Mouse (Mus musculus) left cerebral cortex, adult 2 months (tissue): Measurements from ENCODE around the gene Nkiras2. TPM values are rescaled to one million over a fixed set of nuclear protein-coding genes. Genes with fewer than 3 reads are reported as not detected.
"Not testable (repeated sequence)": the region's sequence is repeated elsewhere in the genome, so short reads cannot be mapped to it uniquely, and the experiment has no call there.

ENCODE experiments used
- DNase-seq, 2 experiments: peaks; one replicate each; pipeline ENCODE4 v3.0.0; 2021 to 2022; ENCODE audit warnings: low spot score in 2 of 2, mixed read lengths in 1 of 2; ENCODE audit errors: extremely low spot score in 1 of 2
- H3K27ac ChIP-seq: fragments of 200-600 bp; 2 replicates; pipeline ENCODE4 v1.8.1; 2022
- H3K4me3 ChIP-seq: fragments of 200-600 bp; 2 replicates; pipeline ENCODE4 v1.8.1; 2022
- CTCF ChIP-seq: fragments of 200-600 bp; IDR thresholded peaks from 2 replicates; pipeline ENCODE4 v1.8.1; 2022; ENCODE audit warnings: antibody characterized with exemption, mild to moderate bottlenecking, moderate library complexity
- intact Hi-C: fragments of 180-260 bp; cut with DNase I; formaldehyde crosslinking; loops from one replicate; pipeline ENCODE4 v1.15.1; 2025
- total RNA-seq, 2 experiments: library from RNA; stranded (reverse); gene quantifications; 2 replicates each; pipeline ENCODE4 v1.2.3; 2021

The Nkiras2 gene
- total RNA-seq, 2 experiments from 2014 or later: 13.2 to 13.6 TPM

DNA sequence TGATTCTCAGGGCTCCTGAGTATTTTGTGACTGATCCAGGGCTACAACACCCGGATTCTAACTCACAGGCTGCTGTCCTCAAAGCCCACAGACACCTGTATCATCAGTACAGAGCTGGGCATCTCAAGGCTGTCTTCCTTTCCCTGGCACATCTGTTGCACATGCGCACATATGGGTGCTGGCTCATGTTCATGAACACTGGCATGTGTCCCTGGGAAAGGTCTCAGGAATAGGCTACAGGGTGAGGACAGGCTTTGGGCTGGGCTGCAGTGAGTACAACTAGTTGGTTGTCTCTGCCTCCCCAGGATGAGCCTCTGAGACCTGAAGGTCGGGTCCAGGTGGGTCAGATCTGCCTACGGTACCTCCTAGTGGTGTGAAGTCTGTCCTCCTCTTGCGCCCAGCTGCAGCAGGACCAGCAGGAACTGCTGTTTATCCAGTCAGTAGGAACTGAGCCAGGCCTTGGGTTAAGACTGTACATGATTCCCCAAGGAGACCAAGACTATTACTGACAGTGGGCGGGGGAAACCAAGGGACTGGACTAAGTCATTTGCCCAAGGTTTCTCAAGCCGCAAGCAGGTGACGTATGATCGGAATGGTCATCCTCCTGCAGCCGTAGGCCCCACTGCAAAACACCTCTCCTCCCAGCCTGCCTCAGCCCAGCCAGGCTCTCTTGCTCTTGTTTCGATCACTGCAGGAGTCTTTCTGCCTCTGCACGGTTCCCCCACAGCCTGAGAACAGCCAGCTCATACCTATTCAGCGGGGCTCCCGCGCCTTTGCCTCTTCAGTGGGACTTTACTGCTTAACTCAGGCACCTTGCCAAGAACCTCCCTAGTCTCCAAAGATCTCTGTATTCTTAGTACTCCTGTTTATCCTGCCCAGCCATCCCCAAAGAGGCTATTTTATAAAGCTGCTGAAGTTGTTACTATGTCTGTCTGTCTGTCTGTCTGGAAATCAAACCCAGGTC is 24.9 kb downstream of the Nkiras2 start:
- no peak overlapping the region for H3K27ac ChIP-seq
- H3K4me3 ChIP-seq: no peak overlapping the region
- intact Hi-C loops: loop anchor here (5.0 kb wide), 1 partner anchor 48 kb away; the partner anchor contains the start of gene Zfp385c
- TF ChIP-seq CTCF: no peak; the same call in 1 of the 2 replicates
- peak; percentile 25 to 42 for DNase-seq

DNA sequence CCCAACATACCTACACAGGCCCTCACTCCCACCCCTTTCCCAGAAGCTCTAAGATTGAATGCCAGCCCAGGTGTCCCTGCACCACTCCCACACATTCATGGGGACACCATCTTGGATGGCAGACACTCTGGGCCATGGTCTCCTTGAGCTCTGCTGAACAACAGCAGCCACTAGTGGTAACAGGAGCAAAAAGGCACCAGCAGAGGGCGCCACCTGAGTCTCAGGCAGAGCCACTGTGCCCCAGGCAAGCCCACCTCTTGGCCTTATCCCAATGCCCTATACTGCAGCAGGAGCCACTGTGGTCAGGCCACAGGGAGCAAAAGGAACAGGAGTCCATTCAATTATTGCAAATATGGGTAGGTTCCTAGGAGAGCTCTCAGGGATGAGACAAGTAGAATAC is 27.2 kb downstream of the Nkiras2 start:
- Histone ChIP-seq H3K4me3 (no peak overlapping the region), H3K27ac (no peak overlapping the region)
- DNase-seq: no peak
- peak; percentile 44 for TF ChIP-seq CTCF
- intact Hi-C loops: no loop called here

DNA sequence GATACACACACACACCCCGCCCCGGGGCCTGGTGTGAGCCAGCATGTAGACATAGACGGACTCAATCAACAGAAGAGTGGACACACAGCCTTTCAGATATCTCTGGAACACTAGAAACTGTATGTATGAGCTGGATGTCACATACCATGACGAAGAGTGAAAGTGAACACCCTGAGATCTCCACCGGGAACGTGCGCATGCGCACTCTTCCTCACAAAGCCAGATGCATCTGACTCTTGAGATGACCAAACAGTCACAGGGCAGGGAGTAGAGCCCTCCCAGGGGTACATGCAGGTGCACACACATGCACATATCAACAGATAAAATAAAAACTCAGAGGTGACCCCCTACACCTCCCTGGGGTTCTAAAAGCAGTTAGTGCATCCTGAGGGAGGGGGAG is 29.4 kb downstream of the Nkiras2 start:
- TF ChIP-seq CTCF: no peak
- H3K27ac ChIP-seq: no peak overlapping the region
- H3K4me3 ChIP-seq: no peak overlapping the region
- DNase-seq: no peak
- intact Hi-C loops: no loop called here

DNA sequence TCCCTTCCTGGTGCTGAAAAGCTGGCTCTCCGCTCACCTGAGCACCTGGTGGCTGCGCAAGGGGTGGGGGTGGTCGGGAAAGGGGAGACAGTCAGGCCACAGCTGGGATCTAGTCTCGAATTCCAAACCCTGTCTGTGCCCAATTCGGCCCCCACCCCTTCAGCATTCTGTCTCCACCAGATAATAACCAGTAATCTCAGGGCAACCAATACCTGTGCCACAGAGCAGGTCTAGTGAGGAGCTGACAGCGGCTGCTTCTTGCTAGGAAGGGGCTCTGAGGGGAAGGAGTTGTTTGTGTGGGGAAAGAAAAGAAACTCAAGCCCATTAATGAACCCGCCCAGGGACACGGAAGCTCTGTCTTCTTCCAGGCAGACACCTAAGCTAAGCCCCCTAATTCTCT is 32.2 kb downstream of the Nkiras2 start:
- H3K4me3 ChIP-seq: no peak overlapping the region
- intact Hi-C loops: no loop called here
- no peak for DNase-seq
- no peak for TF ChIP-seq CTCF
- no peak overlapping the region for H3K27ac ChIP-seq

DNA sequence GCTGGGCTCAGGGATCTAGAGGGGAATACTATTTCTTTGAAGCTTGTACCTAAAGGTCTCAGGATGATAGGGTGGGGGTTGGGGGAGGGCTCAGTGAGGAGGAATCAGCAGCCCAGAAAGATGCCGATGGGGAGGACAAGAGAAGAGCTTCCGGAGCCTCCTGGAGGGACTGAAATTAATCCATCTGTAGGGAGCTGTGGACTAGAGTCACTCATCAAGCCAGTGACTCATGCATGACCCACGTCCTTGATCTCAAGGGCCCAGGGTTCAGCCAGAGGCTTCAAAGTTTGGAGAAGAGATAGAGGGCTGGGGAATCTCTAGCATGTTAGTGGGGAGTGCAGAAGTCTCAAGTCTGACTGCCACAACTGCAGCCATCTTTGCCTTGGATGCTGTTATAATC is 32.7 kb downstream of the Nkiras2 start:
- no peak for DNase-seq
- no peak for TF ChIP-seq CTCF
- intact Hi-C loops: no loop called here
- no peak overlapping the region for H3K4me3 ChIP-seq
- no peak overlapping the region for H3K27ac ChIP-seq

DNA sequence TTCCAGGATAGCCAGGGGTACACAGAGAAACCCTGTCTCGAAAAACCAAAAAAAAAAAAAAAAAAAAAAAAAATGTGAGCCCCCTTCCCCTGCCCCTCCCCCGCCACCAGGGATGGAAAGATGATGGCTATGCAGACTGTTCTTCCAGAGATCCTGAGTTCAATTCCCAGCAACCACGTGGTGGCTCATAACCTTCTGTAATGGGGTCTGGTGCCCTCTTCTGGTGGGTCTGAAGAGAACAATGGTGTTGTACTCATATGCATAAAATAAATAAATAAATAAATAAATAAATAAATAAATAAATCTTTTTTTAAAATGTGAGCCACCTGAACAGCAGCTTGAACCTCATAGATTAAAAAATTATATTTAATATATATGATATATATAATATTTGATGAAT is 36.5 kb downstream of the Nkiras2 start:
- H3K4me3 ChIP-seq, DNase-seq, intact Hi-C loops, H3K27ac ChIP-seq: not testable (repeated sequence)
- peak; percentile 8 for TF ChIP-seq CTCF

DNA sequence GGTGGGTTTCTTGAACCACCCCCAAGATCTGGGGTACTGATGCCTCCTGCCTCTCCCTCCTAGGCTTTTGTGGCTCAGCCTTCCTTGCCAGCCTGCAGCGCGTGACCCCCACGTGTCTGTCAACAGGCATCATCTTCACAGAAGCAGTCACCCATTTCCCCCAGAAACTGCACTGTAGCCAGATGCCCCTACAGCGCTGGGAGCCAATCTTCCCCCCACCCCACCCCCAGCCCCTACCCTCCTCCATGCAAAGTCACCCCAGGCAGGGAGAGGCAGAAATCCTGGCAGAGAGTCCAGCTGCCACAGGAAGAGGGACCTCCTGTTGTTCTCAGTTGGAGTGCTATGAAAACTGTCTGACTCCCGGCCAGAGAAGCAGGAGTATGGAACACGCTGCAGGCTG is 37.4 kb downstream of the Nkiras2 start:
- H3K27ac ChIP-seq: no peak overlapping the region
- no peak for DNase-seq
- no peak for TF ChIP-seq CTCF
- no peak overlapping the region for H3K4me3 ChIP-seq
- intact Hi-C loops: no loop called here

DNA sequence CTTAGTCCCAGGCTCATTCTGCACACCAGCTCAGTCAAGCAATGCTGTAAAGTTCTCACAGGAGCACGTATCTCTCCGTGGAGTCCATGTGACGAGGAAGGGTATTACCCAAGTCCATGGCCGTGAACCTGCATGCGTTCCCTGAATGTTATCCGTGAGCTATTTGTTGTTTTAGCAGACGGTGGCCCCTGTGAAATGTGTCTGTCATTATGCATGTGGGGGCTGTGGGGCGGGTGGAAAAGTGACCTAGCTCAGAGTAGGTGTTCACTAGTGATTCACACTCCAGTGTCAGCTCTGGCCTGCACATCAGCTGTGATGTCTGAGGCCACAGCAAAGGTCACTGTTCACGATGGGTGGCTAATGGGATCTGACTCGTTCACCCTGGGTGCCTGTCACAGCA is 40.8 kb downstream of the Nkiras2 start:
- TF ChIP-seq CTCF: no peak

DNA sequence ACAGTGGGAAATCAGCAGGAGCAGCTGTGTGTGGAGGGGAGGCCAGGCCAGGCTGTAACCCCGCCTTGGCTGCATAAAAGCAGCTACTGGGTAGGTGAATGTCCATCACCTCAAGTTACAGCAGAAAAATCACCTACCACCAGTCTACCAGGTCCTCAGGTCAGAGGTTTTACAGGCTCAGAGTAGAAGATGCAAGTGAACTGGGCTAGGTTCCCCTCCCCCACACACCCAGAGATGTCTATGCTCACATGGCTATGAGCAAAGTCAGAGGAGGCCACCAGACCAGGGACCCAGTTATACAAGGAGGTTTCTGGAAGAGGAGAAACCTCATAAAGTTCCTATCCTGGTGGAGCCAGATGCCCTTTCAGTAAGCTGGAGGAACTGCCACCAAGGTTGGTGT is 52.0 kb downstream of the Nkiras2 start:
- intact Hi-C loops: no loop called here
- H3K4me3 ChIP-seq: no peak overlapping the region
- no peak overlapping the region for H3K27ac ChIP-seq
- DNase-seq: no peak
- no peak for TF ChIP-seq CTCF

More for the DNA sequence above, 40.8 kb downstream of the Nkiras2 start:
- Histone ChIP-seq H3K27ac (no peak overlapping the region), H3K4me3 (no peak overlapping the region)
- no peak for DNase-seq
- intact Hi-C loops: no loop called here

DNA sequence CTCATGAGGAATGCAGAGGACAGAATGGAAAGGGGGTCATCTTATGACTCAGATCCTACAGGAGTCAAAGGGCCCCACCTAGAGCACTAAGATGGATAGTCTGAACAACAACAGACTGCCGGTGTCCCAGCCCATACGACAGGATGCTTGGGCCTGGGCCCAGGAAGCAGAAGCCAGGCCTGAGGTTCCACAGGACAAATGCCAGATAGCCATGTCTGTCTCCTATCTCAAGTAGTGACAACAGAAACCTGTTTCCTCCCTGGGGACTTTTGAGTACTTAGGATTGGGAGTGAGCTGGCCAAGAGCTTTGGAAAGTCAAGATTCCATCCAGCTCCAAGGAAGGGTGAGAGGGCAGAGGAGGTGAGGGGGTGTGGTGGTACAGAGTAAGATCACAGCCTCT is 52.9 kb downstream of the Nkiras2 start:
- no peak overlapping the region for H3K4me3 ChIP-seq
- TF ChIP-seq CTCF: no peak
- H3K27ac ChIP-seq: no peak overlapping the region
- no peak for DNase-seq
- intact Hi-C loops: no loop called here

DNA sequence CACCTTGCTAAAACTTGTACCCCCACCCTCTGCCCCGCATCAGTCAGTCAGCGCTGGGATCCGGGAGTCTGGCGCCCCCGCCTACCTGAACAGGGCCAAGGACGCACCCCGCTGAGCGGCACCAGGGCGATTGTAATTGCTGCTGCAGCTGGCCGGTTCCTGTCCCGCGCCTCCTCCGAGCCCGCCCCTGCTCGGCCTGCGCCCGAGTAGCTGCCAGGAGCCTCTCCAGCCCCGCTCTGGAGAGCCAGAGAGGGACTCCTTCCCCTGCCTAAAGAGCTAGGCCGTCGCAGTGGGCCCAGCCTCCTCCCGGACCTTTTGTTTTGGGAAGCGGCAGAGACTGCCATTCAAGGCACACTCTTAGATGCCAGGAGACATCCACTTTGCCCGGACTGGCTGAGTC is 54.1 kb downstream of the Nkiras2 start:
- TF ChIP-seq CTCF: no peak
- DNase-seq: peak in 1 of 2 experiments; percentile 22
- intact Hi-C loops: no loop called here
- no peak overlapping the region for H3K27ac ChIP-seq
- H3K4me3 ChIP-seq: no peak overlapping the region

Other genes with a start within 250 kb of the Nkiras2 start
- 10 to 100 TPM; 51.2 to 53.7 TPM for gene Jup, start 221.5 kb upstream of the Nkiras2 start, total RNA-seq
- gene P3h4, start 204.4 kb upstream of the Nkiras2 start, total RNA-seq: 1 to 10 TPM; 7.6 to 9.4 TPM
- gene Fkbp10, start 203.5 kb upstream of the Nkiras2 start, total RNA-seq: 1 to 10 TPM; 3.6 to 4.8 TPM
- gene Nt5c3b, start 177.4 kb upstream of the Nkiras2 start, total RNA-seq: 10 to 100 TPM; 48.4 to 64.1 TPM
- 1 to 10 TPM in 1 of 2 experiments, under 1 TPM in 1; 0.61 to 1.4 TPM for gene Klhl10, start 177.3 kb upstream of the Nkiras2 start, total RNA-seq
- 100 to 1,000 TPM in 1 of 2 experiments, 10 to 100 TPM in 1; 98.9 to 109 TPM for gene Klhl11, start 146.5 kb upstream of the Nkiras2 start, total RNA-seq
- gene Acly, start 91.2 kb upstream of the Nkiras2 start, total RNA-seq: 100 to 1,000 TPM; 119 to 131 TPM
- 1 to 10 TPM; 1.0 to 1.4 TPM for gene Ttc25, start 73.6 kb upstream of the Nkiras2 start, total RNA-seq
- gene Cnp, start 44.3 kb upstream of the Nkiras2 start, total RNA-seq: 100 to 1,000 TPM; 117 to 121 TPM
- gene Dnajc7, start 924 bp downstream of the Nkiras2 start, total RNA-seq: 100 to 1,000 TPM; 248 to 263 TPM
- under 1 TPM; 0.16 to 0.26 TPM for gene Zfp385c, start 73.2 kb downstream of the Nkiras2 start, total RNA-seq
- gene Dhx58, start 85.0 kb downstream of the Nkiras2 start, total RNA-seq: 1 to 10 TPM; 3.0 to 3.7 TPM
- gene Kat2a, start 93.2 kb downstream of the Nkiras2 start, total RNA-seq: 10 to 100 TPM; 60.5 to 61.7 TPM
- not detected for gene Hspb9, start 94.6 kb downstream of the Nkiras2 start, total RNA-seq
- 100 to 1,000 TPM; 139 to 142 TPM for gene Rab5c, start 119.0 kb downstream of the Nkiras2 start, total RNA-seq
- 10 to 100 TPM; 17.2 to 18.4 TPM for gene Kcnh4, start 140.7 kb downstream of the Nkiras2 start, total RNA-seq
- gene Hcrt, start 143.7 kb downstream of the Nkiras2 start, total RNA-seq: not detected
- gene Ghdc, start 151.7 kb downstream of the Nkiras2 start, total RNA-seq: 1 to 10 TPM; 7.3 TPM
- gene Stat5b, start 231.5 kb downstream of the Nkiras2 start, total RNA-seq: 10 to 100 TPM; 23.6 to 25.0 TPM
- gene Stat5a, start 240.1 kb downstream of the Nkiras2 start, total RNA-seq: 1 to 10 TPM; 1.7 to 2.0 TPM